Mouse (Mus musculus): ENCODE results near the gene Dhx37.
"Not testable (repeated sequence)": the region's sequence is repeated elsewhere in the genome, so short reads cannot be mapped to it uniquely, and the experiment has no call there.

Gene Dhx37

GRCm38 (mm10) chr5:125407020-125407830, 26.7 kb downstream of the Dhx37 start:
- peak; percentile 40 for DNase-seq (ENCODE audit: low read depth)

- peak; percentile 81 for DNase-seq (ENCODE audit: low read depth)
These were observed 27.5 kb downstream of the Dhx37 start for GRCm38 (mm10) chr5:125406322-125407016.

GRCm38 (mm10) chr5:125405546-125406248, 28.2 kb downstream of the Dhx37 start:
- peak; percentile 98 for DNase-seq (ENCODE audit: low read depth)

GRCm38 (mm10) chr5:125404903-125405545, 28.9 kb downstream of the Dhx37 start:
- DNase-seq (ENCODE audit: low read depth), result no peak

- no peak for DNase-seq (ENCODE audit: low read depth)
These were observed 29.4 kb downstream of the Dhx37 start for GRCm38 (mm10) chr5:125404536-125404902.

- DNase-seq (ENCODE audit: low read depth), result peak; percentile 87
These were observed 30.1 kb downstream of the Dhx37 start for GRCm38 (mm10) chr5:125403481-125404465.

- DNase-seq (ENCODE audit: low read depth), result no peak
These were observed 30.9 kb downstream of the Dhx37 start for GRCm38 (mm10) chr5:125402991-125403390.

- no peak for DNase-seq (ENCODE audit: low read depth)
These were observed 31.4 kb downstream of the Dhx37 start for GRCm38 (mm10) chr5:125402476-125402875.

- DNase-seq (ENCODE audit: low read depth), result no peak
These were observed 33.0 kb downstream of the Dhx37 start for GRCm38 (mm10) chr5:125400903-125401302.

GRCm38 (mm10) chr5:125395008-125395407, 38.9 kb downstream of the Dhx37 start:
- no peak for DNase-seq (ENCODE audit: low read depth)

- peak; percentile 96 for DNase-seq (ENCODE audit: low read depth)
These were observed 40.0 kb downstream of the Dhx37 start for GRCm38 (mm10) chr5:125393622-125394603.

- DNase-seq (ENCODE audit: low read depth), result peak; percentile 97
These were observed 40.8 kb downstream of the Dhx37 start for GRCm38 (mm10) chr5:125392977-125393621.

GRCm38 (mm10) chr5:125392618-125392976, 41.3 kb downstream of the Dhx37 start:
- DNase-seq (ENCODE audit: low read depth), result no peak

- not testable (repeated sequence) for DNase-seq (ENCODE audit: low read depth)
These were observed 41.7 kb downstream of the Dhx37 start for GRCm38 (mm10) chr5:125392176-125392575.

GRCm38 (mm10) chr5:125391609-125392008, 42.3 kb downstream of the Dhx37 start:
- DNase-seq (ENCODE audit: low read depth), result peak; percentile 65

- DNase-seq (ENCODE audit: low read depth), result no peak
These were observed 42.9 kb downstream of the Dhx37 start for GRCm38 (mm10) chr5:125390906-125391477.

GRCm38 (mm10) chr5:125389579-125390441, 44.1 kb downstream of the Dhx37 start, which contains the start of gene Ubc:
Ubc (minus strand) TSS chr5:125390202.
- DNase-seq (ENCODE audit: low read depth), result peak; percentile 95

GRCm38 (mm10) chr5:125389131-125389578, 44.8 kb downstream of the Dhx37 start, which contains the start of gene Gm10382:
Gm10382 (plus strand) TSS chr5:125389322.
- DNase-seq (ENCODE audit: low read depth), result peak; percentile 95

Measured in induced T-regulatory cell, adult 2 months (primary cell).